Mouse (Mus musculus) stomach, postnatal 0 days (tissue): ENCODE data around the gene Wdr92. TPM values are rescaled to one million over a fixed set of nuclear protein-coding genes. Genes with fewer than 3 reads are reported as not detected.
A peak's percentile ranks its signal among the peaks of the same experiment; 100 is the strongest.

Source experiments
- ATAC-seq: fragments of 200-750 bp; cut with Nextera tagmentation; 2 replicates; pipeline ENCODE4 v1.8.0; 2017; ENCODE audit not compliant: low FRiP score, low TSS enrichment
- DNase-seq: peaks from one replicate; pipeline ENCODE4 v3.0.0-alpha.2; 2016; ENCODE audit warnings: low spot score
- H3K27ac ChIP-seq: fragments of 300-500 bp; sonication (generic); replicated peaks from 2 replicates; pipeline ENCODE4 v1.5.1; 2014; ENCODE audit warnings: mild to moderate bottlenecking, control low read depth
- H3K27me3 ChIP-seq: fragments of 300-500 bp; sonication (generic); 2 replicates; pipeline ENCODE4 v1.6.1; 2014; ENCODE audit warnings: low read length; ENCODE audit not compliant: control insufficient read depth, insufficient read depth
- H3K36me3 ChIP-seq: fragments of 300-500 bp; sonication (generic); 2 replicates; pipeline ENCODE4 v1.6.1; 2014; ENCODE audit warnings: low read length, mixed read lengths; ENCODE audit not compliant: control insufficient read depth, insufficient read depth
- H3K4me1 ChIP-seq: fragments of 300-500 bp; sonication (generic); replicated peaks from 2 replicates; pipeline ENCODE4 v1.6.1; 2014; ENCODE audit warnings: antibody characterized with exemption; ENCODE audit not compliant: control insufficient read depth, insufficient read depth
- H3K4me2 ChIP-seq: fragments of 300-500 bp; sonication (generic); replicated peaks from 2 replicates; pipeline ENCODE4 v1.6.1; 2014; ENCODE audit warnings: low read depth, mild to moderate bottlenecking, control low read depth, moderate library complexity
- H3K4me3 ChIP-seq: fragments of 300-500 bp; sonication (generic); 2 replicates; pipeline ENCODE4 v1.5.1; 2014; ENCODE audit warnings: low read depth, low read length, control low read depth
- H3K9ac ChIP-seq: fragments of 300-500 bp; sonication (generic); 2 replicates; pipeline ENCODE4 v1.6.1; 2014; ENCODE audit warnings: mild to moderate bottlenecking, low read length, control low read depth, mixed read lengths
- H3K9me3 ChIP-seq: fragments of 300-500 bp; sonication (generic); 2 replicates; pipeline ENCODE4 v1.6.1; 2016; ENCODE audit warnings: low read length; ENCODE audit not compliant: control insufficient read depth
- CTCF ChIP-seq: IDR thresholded peaks from 2 replicates; pipeline ENCODE4 v1.5.1; 2016; ENCODE audit warnings: antibody characterized with exemption, low read depth, mild to moderate bottlenecking, moderate library complexity
- EP300 ChIP-seq: optimal IDR thresholded peaks from 2 replicates; pipeline ENCODE3; 2016; ENCODE audit warnings: antibody characterized with exemption
- WGBS: fragments of 180-500 bp; shearing (Covaris S2); extraction: QIAGEN DNeasy Blood & Tissue Kit; methylation state at CpG from one replicate; pipeline ENCODE4 v1.1.7; 2014; 5-methylcytosine and 5-hydroxymethylcytosine counted together
- polyA plus RNA-seq: library from polyadenylated mRNA; unstranded; fragments of >200 nt; fragmentation: Nextera tagmentation; extraction: Ambion mirVana; gene quantifications from 2 replicates; pipeline ENCODE4 v1.2.1, GENCODE M21; 2015

The Wdr92 gene
- polyA plus RNA-seq, 1 experiment from 2014 or later = 16.6 TPM

DNA sequence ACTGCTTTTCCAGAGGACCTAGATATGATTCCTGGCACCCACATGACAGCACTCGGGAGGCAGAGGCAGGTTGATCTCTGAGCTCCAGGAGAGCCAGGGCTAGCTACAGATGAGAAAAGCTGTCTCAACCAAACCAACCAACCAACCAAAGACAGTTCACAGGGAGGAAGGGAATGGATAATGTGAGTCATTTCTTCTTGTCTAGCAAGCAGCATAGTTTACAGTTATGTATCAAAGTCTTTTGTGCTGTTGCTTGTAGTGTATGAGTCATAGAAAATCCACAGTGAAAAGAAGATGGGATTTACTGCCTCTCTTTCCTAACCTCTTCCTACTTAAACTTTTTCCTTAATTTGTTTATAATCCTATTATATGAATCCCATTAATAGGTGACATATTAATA is 5.3 kb upstream of the Wdr92 start:
- no peak for TF ChIP-seq EP300
- no peak for TF ChIP-seq CTCF
- 94% methylated on average over 1 of the region's 1 CpGs for WGBS
- DNase-seq (no peak), ATAC-seq (peak; percentile 83)
- Histone ChIP-seq H3K4me1 (no peaks in the 10 kb centered on the region), H3K4me2 (no peak overlapping the region), H3K9ac (no peak overlapping the region), H3K27me3 (no peaks in the 10 kb centered on the region), H3K36me3 (no peaks in the 10 kb centered on the region), H3K27ac (no peak overlapping the region), H3K4me3 (no peak overlapping the region), H3K9me3 (no peaks in the 10 kb centered on the region)

DNA sequence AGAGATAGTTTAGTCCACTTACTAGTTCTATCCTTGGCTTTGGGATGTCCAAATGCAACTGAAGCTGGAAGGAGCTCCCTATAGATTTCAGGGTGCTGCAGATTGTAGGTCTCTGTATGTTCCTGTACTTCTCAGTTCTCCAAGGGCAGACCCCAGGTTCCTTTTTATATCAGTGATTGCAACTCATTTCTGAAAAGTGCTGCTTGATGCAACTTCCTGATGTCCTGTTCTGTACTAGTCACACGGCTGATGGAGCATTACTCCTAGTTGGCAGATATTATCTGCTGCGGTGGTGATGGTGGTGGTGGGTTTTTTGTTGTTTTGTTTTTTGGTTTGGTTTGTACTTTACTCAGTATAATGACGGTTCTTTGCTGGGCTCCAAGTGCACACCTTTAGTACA is 1.2 kb upstream of the Wdr92 start:
- TF ChIP-seq EP300 (no peak), CTCF (no peak)
- no peak for ATAC-seq
- no peak overlapping the region for H3K27ac ChIP-seq
- H3K36me3 ChIP-seq = no peaks in the 10 kb centered on the region
- 79% methylated on average over 3 of the region's 3 CpGs for WGBS
- H3K9me3 ChIP-seq = no peaks in the 10 kb centered on the region
- no peak overlapping the region for H3K9ac ChIP-seq
- no peak overlapping the region for H3K4me2 ChIP-seq
- H3K4me1 ChIP-seq = no peaks in the 10 kb centered on the region
- no peak overlapping the region for H3K4me3 ChIP-seq
- no peak for DNase-seq
- H3K27me3 ChIP-seq = no peaks in the 10 kb centered on the region

DNA sequence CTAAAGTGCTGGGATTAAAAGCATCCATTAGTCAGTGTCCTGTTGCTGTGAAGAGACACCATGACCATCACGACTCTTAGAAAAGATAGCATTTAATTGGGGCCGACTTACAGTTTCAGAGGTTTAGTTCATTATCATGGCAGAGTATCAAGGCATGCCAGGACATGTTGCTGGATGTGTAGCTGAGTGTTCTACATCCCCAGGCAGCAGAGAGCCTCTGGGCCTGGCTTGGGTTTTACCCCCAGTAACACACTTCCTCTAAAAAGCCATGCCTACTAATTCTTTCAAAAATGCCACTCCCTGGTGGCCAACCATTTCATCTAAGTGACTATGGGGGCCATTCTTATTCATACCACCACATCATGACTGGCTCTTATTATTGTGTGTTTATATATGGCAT is 1.3 kb downstream of the Wdr92 start:
- H3K4me1 ChIP-seq = no peaks in the 10 kb centered on the region

DNA sequence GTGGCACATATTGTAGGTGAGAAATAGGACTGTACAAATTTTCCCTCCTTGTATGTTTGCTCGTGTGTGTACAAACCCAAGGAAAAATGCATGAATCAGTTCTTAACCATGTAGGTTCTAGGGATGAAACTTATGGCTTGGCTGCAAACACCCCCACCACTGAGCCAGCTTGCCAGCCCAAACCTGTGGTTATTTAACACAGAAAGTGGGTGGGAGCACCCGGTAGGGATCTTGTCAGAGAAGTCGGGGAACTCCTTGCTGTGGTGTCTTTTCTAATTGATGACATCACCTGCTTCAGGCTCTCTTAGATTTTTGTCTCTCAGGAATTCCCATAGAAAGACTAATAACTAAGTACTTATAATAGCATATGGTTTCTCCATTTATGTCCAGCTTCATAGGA is 5.7 kb downstream of the Wdr92 start:
- DNase-seq = no peak
- H3K9me3 ChIP-seq = no peaks in the 10 kb centered on the region
- H3K9ac ChIP-seq = no peak overlapping the region
- no peaks in the 10 kb centered on the region for H3K27me3 ChIP-seq
- no peaks in the 10 kb centered on the region for H3K36me3 ChIP-seq
- 68% methylated on average over 3 of the region's 3 CpGs for WGBS
- H3K4me3 ChIP-seq = no peak overlapping the region
- no peak for TF ChIP-seq CTCF
- TF ChIP-seq EP300 = no peak
- H3K4me1 ChIP-seq = no peaks in the 10 kb centered on the region
- no peak overlapping the region for H3K4me2 ChIP-seq
- no peak for ATAC-seq
- H3K27ac ChIP-seq = no peak overlapping the region

More for the DNA sequence above, 1.3 kb downstream of the Wdr92 start:
- no peak overlapping the region for H3K9ac ChIP-seq
- TF ChIP-seq CTCF (no peak), EP300 (no peak)
- no peak overlapping the region for H3K27ac ChIP-seq
- no peak for DNase-seq
- WGBS = 85% methylated on average over 2 of the region's 2 CpGs
- no peak overlapping the region for H3K4me2 ChIP-seq
- H3K27me3 ChIP-seq = no peaks in the 10 kb centered on the region
- H3K9me3 ChIP-seq = no peaks in the 10 kb centered on the region
- no peak overlapping the region for H3K4me3 ChIP-seq
- no peak for ATAC-seq
- H3K36me3 ChIP-seq = no peaks in the 10 kb centered on the region

DNA sequence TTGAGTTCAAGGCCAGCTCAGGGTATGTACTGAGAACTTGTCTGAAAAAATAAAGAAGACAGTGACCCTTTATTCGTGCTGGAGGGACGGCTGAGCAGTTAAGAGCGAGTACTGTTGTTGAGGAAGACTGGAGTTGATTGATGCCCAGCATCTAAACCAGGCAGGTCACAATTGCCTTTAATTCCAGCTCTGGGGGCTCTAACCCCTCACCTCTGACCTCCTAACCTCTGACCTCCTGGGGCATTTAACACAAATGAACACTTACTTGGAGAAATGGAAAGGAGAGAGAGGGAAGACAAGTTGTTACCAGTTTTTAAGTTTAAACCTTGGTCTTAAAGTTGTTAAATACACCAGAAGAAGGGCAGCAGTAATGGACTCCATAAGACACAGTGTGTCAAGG is 6.9 kb downstream of the Wdr92 start:
- no peak overlapping the region for H3K27ac ChIP-seq
- ATAC-seq (no peak), DNase-seq (no peak)
- H3K36me3 ChIP-seq = no peaks in the 10 kb centered on the region
- H3K4me3 ChIP-seq = no peak overlapping the region
- H3K9ac ChIP-seq = no peak overlapping the region
- no peaks in the 10 kb centered on the region for H3K9me3 ChIP-seq
- H3K4me2 ChIP-seq = no peak overlapping the region
- H3K27me3 ChIP-seq = no peaks in the 10 kb centered on the region
- TF ChIP-seq CTCF (no peak), EP300 (no peak)
- no peaks in the 10 kb centered on the region for H3K4me1 ChIP-seq
- 80% methylated on average over 3 of the region's 3 CpGs for WGBS

DNA sequence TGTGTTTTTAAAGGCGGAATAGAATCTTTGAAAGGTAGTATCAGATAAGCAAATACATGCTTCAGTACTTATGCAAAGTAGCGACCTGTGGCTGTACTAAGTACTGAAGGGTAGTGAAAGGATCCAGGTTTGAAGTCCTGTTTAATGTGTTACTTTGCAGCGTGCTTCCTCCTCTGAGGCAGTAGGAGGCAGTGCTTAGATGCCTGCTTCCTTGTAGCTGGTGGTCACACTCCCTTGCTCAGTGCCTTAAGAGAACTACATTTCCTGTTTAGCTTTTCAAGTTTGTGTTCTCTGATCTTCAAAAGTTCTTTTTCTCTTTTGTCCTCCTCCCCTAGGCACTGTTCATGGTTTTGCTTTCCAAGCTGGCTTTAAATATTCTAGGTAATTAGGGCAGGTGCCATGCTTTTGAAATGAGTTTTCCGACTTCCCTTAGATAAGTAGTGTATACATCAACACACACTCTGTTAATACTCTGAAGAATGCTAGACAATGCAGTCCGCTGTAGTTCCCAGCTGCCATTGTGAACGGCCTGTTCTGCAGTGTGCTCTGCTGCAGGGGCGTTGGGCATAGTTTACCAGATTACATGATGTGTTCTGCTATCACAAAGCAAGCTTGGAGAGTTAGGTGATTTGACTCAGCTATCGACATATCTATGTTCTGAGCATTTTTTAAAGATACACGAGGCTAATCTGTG is 10.4 kb downstream of the Wdr92 start:
- Histone ChIP-seq H3K9ac (no peak overlapping the region), H3K4me2 (no peak overlapping the region), H3K4me1 (no peaks in the 10 kb centered on the region), H3K4me3 (no peak overlapping the region), H3K27ac (no peak overlapping the region), H3K36me3 (peaks cover 13% of the 10 kb centered on the region; the same call in 1 of the 2 replicates), H3K9me3 (no peaks in the 10 kb centered on the region), H3K27me3 (no peaks in the 10 kb centered on the region)
- TF ChIP-seq EP300 (no peak), CTCF (peak; percentile 54)
- ATAC-seq (peak; percentile 92), DNase-seq (no peak)
- 60% methylated on average over 9 of the region's 9 CpGs for WGBS
